ENCODE assay signal across 12 mouse cellular contexts in the genomic region with DNA sequence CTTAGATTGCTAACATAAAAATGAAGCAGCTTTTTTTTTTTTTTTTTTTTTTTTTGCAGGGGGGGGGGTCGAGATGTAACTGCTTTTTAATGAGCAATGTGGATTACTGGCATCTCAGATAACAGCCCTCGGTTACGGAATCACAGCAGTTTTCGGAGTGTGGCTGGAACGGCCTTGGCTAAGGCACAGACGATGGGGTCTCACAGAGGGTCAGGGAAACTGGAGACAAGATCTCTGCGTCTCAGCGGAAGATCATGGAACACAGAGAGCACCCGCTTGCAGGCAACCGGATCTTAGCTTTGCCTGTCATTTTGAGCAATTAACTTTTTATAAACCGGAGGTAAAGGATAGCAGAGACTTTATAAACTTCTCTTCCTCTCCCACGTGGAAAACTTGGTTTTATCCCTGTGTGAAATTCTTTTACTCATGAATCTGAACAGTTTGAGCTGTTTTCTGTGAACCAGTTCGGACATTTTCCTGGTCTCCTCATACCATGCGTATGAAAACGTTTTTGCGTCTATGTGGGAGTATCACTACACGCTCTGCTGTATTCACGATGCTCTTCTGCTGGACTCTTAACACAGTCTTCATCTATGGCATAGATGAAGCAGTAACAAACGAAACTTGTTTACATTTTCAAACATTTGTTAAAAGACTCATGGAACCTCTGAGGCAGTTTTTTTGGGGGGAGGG.
DNase-seq lines count a peak whose midpoint lies in the region; ATAC-seq and TF ChIP-seq lines count a peak whose summit lies in the region.
"Had no signal": no experiment of that assay in that cellular context is flagged by ENCODE, and none has a peak within 500 bp of the region (broad histone marks: within the 10 kb centered on the region; RNA-seq: fewer than 3 reads in every experiment).

No protein-coding gene starts in this region.

- H3K9ac ChIP-seq in kidney, postnatal 0 days (ENCODE audit: low read depth, low read length): no peak overlapping the region
- no peak overlapping the region for H3K9ac ChIP-seq in embryonic facial prominence, embryonic 13.5 days
- H3K9ac ChIP-seq in midbrain, embryonic 14.5 days (replicated peaks; ENCODE audit: low read length): no peak overlapping the region

- peak; percentile 28 for DNase-seq in kidney, postnatal 0 days (ENCODE audit: low spot score)
- no peak for DNase-seq in kidney, adult 11 months
- DNase-seq in embryo, embryonic 11 days: peak; percentile 31
- DNase-seq in midbrain, embryonic 14.5 days: peak; percentile 12
- no peak for DNase-seq in layer of hippocampus, postnatal 25 days (ENCODE audit: extremely low spot score in 1 of 2, low spot score in 1 of 2)
- no peak for DNase-seq in left cerebral cortex, adult 9 months (ENCODE audit: low spot score in 2 of 2)
- DNase-seq: cerebellum, adult 8-10 months; heart, postnatal 36 days; right cerebral cortex, postnatal 14 days had no signal

- H3K27me3 ChIP-seq in kidney, postnatal 0 days (ENCODE audit: insufficient read depth, low read length): no peaks in the 10 kb centered on the region
- H3K27me3 ChIP-seq in embryonic facial prominence, embryonic 13.5 days: no peaks in the 10 kb centered on the region
- H3K27me3 ChIP-seq in midbrain, embryonic 14.5 days (ENCODE audit: control insufficient read depth, insufficient read depth, low read length): peaks cover 39% of the 10 kb centered on the region

- peak overlapping the region; percentile 20; the same call in 1 of the 2 replicates for H3K4me3 ChIP-seq in kidney, postnatal 0 days (replicated peaks; ENCODE audit: low read depth, low read length)
- peak overlapping the region; percentile 20; the same call in 1 of the 2 replicates for H3K4me3 ChIP-seq in embryonic facial prominence, embryonic 13.5 days
- 0 out of 2 replicates have a peak overlapping the region, but pooled peaks have one; percentile 7 for H3K4me3 ChIP-seq in midbrain, embryonic 14.5 days (replicated peaks; ENCODE audit: low read depth, low read length)
- H3K4me3 ChIP-seq: erythroblast, embryonic 14.5 days; layer of hippocampus, adult 2 months had no signal

- TF ChIP-seq CTCF in kidney, postnatal 0 days (IDR thresholded peaks at IDR 0.05; ENCODE audit: low read depth): no peak

- H3K9me3 ChIP-seq in kidney, postnatal 0 days (replicated peaks; ENCODE audit: low read length): no peaks in the 10 kb centered on the region
- no peaks in the 10 kb centered on the region for H3K9me3 ChIP-seq in embryonic facial prominence, embryonic 13.5 days
- no peaks in the 10 kb centered on the region for H3K9me3 ChIP-seq in midbrain, embryonic 14.5 days (ENCODE audit: control insufficient read depth, low read length)

- ATAC-seq in kidney, postnatal 0 days (replicated peaks; ENCODE audit: low FRiP score, low read depth): no peak
- ATAC-seq in embryonic facial prominence, embryonic 13.5 days (ENCODE audit: insufficient number of reproducible peaks, insufficient read depth, low FRiP score, low TSS enrichment, low read depth): no peak
- no peak for ATAC-seq in midbrain, embryonic 14.5 days (ENCODE audit: low FRiP score, low TSS enrichment)

- no peaks in the 10 kb centered on the region for H3K4me1 ChIP-seq in kidney, postnatal 0 days (replicated peaks; ENCODE audit: insufficient read depth, low read length)
- H3K4me1 ChIP-seq in embryonic facial prominence, embryonic 13.5 days: peaks cover 8% of the 10 kb centered on the region
- peaks cover 10% of the 10 kb centered on the region; the same call in 1 of the 2 replicates for H3K4me1 ChIP-seq in midbrain, embryonic 14.5 days (ENCODE audit: control insufficient read depth, insufficient read depth, low read length)

- no peaks in the 10 kb centered on the region for H3K36me3 ChIP-seq in kidney, postnatal 0 days (ENCODE audit: insufficient read depth, low read length)
- H3K36me3 ChIP-seq in embryonic facial prominence, embryonic 13.5 days: no peaks in the 10 kb centered on the region
- no peaks in the 10 kb centered on the region for H3K36me3 ChIP-seq in midbrain, embryonic 14.5 days (ENCODE audit: control insufficient read depth, insufficient read depth, low read length)

- 30% methylated on average over 19 of the region's 19 CpGs for WGBS in kidney, postnatal 0 days
- 46% methylated on average over 19 of the region's 19 CpGs for WGBS in embryonic facial prominence, embryonic 13.5 days
- WGBS in midbrain, embryonic 14.5 days: 47% methylated on average over 19 of the region's 19 CpGs

- peak overlapping the region; percentile 45 for H3K4me2 ChIP-seq in kidney, postnatal 0 days (ENCODE audit: low read length)
- peak overlapping the region; percentile 47 for H3K4me2 ChIP-seq in embryonic facial prominence, embryonic 13.5 days
- peak overlapping the region; percentile 48; the same call in 1 of the 2 replicates for H3K4me2 ChIP-seq in midbrain, embryonic 14.5 days (ENCODE audit: low read length)

- H3K27ac ChIP-seq in kidney, postnatal 0 days: no peak overlapping the region
- H3K27ac ChIP-seq in embryonic facial prominence, embryonic 13.5 days: no peak overlapping the region
- H3K27ac ChIP-seq in midbrain, embryonic 14.5 days (replicated peaks; ENCODE audit: low read depth, low read length): no peak overlapping the region
- H3K27ac ChIP-seq: layer of hippocampus, adult 2 months had no signal

Comparison
In these comparisons a context has a peak if more than half of its experiments do, and no peak if none do; other contexts are left out.
1. DNase-seq: peak in kidney, postnatal 0 days (single experiment), embryo, embryonic 11 days (single experiment) and midbrain, embryonic 14.5 days (single experiment); none in kidney, adult 11 months (single experiment), layer of hippocampus, postnatal 25 days (0 of 2) and left cerebral cortex, adult 9 months (0 of 2).
2. Peak in every context shown above with its lines, with median percentiles within 50 percentile points of each other: H3K4me2 ChIP-seq and H3K4me3 ChIP-seq.